Mouse (Mus musculus): ENCODE results near the gene Esrrg.

DNA sequence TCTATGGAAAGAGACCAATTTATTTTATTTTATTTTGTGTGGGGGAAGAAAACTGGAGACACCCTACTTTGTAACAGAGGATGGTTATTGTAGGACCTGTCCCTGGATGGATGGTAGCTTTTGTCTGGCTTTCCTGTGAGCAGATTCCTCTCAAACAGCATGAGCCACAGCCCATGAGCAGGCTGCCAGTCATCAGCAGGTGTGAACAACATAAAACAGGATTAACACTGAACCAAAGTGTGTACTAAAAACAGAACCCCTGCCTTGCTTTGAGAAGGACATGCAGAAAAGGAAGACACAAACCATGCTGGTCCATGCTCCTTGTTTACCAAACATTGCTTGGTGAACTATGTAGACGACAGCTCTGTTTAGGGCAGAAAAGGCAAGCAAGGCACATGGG, 402.3 kb downstream of the Esrrg start:
- no peak for TF ChIP-seq POLR2A (IDR thresholded peaks at IDR 0.05; ENCODE audit: insufficient read depth, low read depth, low read length)
- no peak for TF ChIP-seq CTCF (IDR thresholded peaks at IDR 0.05; ENCODE audit: insufficient read depth, low read depth, low read length)
